Mouse (Mus musculus) brown adipose tissue, adult 24 weeks (tissue): Measurements from ENCODE around the gene Rcor1. TPM values are rescaled to one million over a fixed set of nuclear protein-coding genes. Genes with fewer than 3 reads are reported as not detected.
A peak's percentile ranks its signal among the peaks of the same experiment; 100 is the strongest.

Experiments used
- H3K27ac ChIP-seq: fragments of 200-500 bp; replicated peaks from 2 replicates; pipeline ENCODE4 v1.5.1; 2012; ENCODE audit warnings: low read depth, mild to moderate bottlenecking, low read length
- H3K4me1 ChIP-seq: fragments of 200-500 bp; 2 replicates; pipeline ENCODE4 v1.6.1; 2012; ENCODE audit warnings: low read length, mixed read lengths; ENCODE audit not compliant: control insufficient read depth, insufficient read depth, insufficient read length
- H3K4me3 ChIP-seq: fragments of 200-500 bp; 2 replicates; pipeline ENCODE4 v1.5.1; 2012; ENCODE audit warnings: low read depth, mild to moderate bottlenecking, low read length, moderate library complexity; ENCODE audit not compliant: insufficient read depth
- polyA plus RNA-seq: library from polyadenylated mRNA; stranded (reverse); fragments of >200 nt; gene quantifications from 2 replicates; pipeline ENCODE4 v1.2.4, GENCODE M21; 2012; ENCODE audit not compliant: missing spikeins, insufficient read depth, insufficient read length

Rcor1 gene
- 6.8 and 9.7 TPM in 2 replicates for polyA plus RNA-seq

GRCm38 (mm10) chr12:111038976-111039612 lies at the start of gene Rcor1:
Gene Rcor1 (plus strand): TSS chr12:111039351.
- Histone ChIP-seq H3K4me1 (no peaks in the 10 kb centered on the region; the same call in 1 of the 2 replicates), H3K4me3 (peak within 1 kb of the TSS; percentile 99), H3K27ac (peak within 1 kb of the TSS; percentile 78)

- Histone ChIP-seq H3K27ac (no peak overlapping the region), H3K4me3 (no peak overlapping the region), H3K4me1 (peaks cover 4% of the 10 kb centered on the region; the same call in 1 of the 2 replicates)
Measured at GRCm38 (mm10) chr12:110989409-110989808, 49.7 kb upstream of the Rcor1 start.

- H3K4me1 ChIP-seq: peaks cover 2% of the 10 kb centered on the region; the same call in 1 of the 2 replicates
- no peak overlapping the region for H3K4me3 ChIP-seq
- H3K27ac ChIP-seq: no peak overlapping the region
Measured at GRCm38 (mm10) chr12:110990500-110990899, 48.7 kb upstream of the Rcor1 start.

- peak overlapping the region; percentile 76 for H3K4me3 ChIP-seq
- H3K4me1 ChIP-seq: no peaks in the 10 kb centered on the region
- H3K27ac ChIP-seq: peak overlapping the region; percentile 50
Measured at GRCm38 (mm10) chr12:110991361-110992127, 47.6 kb upstream of the Rcor1 start.

- H3K27ac ChIP-seq: peak overlapping the region; percentile 23
- peak overlapping the region; percentile 76 for H3K4me3 ChIP-seq
- H3K4me1 ChIP-seq: no peaks in the 10 kb centered on the region
Measured at GRCm38 (mm10) chr12:110992128-110992553, 47.0 kb upstream of the Rcor1 start.

- no peaks in the 10 kb centered on the region for H3K4me1 ChIP-seq
- no peak overlapping the region for H3K4me3 ChIP-seq
- H3K27ac ChIP-seq: no peak overlapping the region
Measured at GRCm38 (mm10) chr12:110992771-110993170, 46.4 kb upstream of the Rcor1 start.

DNA sequence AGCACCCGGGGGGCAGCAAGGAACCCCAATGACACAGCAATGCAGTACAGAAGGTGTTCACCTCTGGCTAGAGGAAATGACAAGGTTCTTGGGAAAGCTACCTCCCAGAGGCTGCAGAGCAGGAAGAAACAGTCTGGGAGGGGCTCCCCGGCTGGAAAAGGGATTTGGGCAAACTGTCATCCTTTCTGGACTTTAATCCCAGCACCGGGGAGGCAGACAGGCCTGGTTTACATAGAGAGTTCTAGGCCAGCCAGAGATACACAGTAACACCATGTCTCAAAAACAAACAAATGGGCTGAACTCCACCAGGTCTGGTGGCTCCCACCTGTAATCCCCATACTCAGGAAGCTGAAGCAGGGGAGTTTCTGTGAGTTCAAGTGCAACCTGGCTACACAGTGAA lies 45.9 kb upstream of the Rcor1 start:
- no peak overlapping the region for H3K4me3 ChIP-seq
- H3K4me1 ChIP-seq: no peaks in the 10 kb centered on the region
- H3K27ac ChIP-seq: no peak overlapping the region

- Histone ChIP-seq H3K4me3 (no peak overlapping the region), H3K4me1 (no peaks in the 10 kb centered on the region), H3K27ac (no peak overlapping the region)
Measured at GRCm38 (mm10) chr12:110994666-110995065, 44.5 kb upstream of the Rcor1 start.

DNA sequence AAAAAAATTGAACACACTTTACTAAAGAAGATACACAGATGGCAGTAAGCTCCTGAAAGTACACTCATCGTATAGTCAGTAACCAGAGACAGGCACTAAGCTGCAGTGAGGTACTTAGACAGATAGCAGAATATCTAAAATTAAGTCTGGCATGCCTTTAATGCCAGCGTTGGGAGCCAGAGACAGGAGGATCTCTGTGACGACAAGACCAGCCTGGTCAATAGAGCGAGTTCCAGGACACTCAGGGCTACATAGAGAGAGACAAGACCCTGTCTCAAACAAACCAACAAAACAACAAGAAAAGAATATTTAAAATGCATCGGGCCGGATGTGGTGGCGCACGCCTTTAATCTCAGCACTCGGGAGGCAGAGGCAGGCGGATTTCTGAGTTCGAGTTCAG lies 41.1 kb upstream of the Rcor1 start:
- no peak overlapping the region for H3K27ac ChIP-seq
- H3K4me3 ChIP-seq: no peak overlapping the region
- no peaks in the 10 kb centered on the region for H3K4me1 ChIP-seq

DNA sequence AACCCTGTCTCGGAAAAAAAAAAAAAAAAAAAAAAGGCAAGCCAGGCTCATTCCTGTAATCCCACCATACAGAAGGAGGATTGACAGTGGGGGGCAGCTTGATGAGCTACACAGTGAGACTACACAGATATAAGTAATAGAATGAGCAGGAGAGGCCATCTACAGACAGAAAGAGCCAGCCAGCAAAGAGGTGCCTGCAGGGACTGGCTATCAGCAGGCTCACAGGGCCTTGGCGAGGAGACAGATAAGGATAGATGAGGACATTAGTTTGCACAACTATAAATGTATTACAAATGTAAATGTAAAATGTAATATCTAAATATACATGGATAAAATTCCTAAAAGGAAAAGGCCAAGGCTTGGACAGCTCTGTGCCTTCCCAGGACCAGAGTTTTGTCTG lies 39.3 kb upstream of the Rcor1 start:
- H3K4me1 ChIP-seq: no peaks in the 10 kb centered on the region
- no peak overlapping the region for H3K4me3 ChIP-seq
- no peak overlapping the region for H3K27ac ChIP-seq

DNA sequence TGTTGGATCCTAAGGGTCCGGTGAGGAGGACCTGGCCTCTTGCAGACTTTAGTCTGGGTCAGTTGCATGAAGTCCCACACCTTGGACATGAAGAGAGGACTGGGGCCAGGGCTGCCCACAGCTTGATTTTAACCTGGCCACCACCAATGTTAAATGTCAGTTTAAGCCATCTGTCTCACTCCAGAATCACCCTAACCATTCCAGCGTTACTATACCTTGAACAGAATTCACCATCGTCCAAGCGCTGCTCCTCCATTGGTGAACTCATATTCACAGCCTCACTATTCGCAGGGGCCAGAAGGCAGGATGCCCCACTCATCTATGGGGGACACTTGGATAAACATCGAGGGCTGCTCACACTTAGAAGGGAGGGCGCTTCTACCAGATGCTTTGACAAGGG lies 38.2 kb upstream of the Rcor1 start:
- H3K4me3 ChIP-seq: no peak overlapping the region
- no peaks in the 10 kb centered on the region for H3K4me1 ChIP-seq
- H3K27ac ChIP-seq: no peak overlapping the region

GRCm38 (mm10) chr12:111004142-111004541 lies 35.0 kb upstream of the Rcor1 start:
- Histone ChIP-seq H3K27ac (no peak overlapping the region), H3K4me1 (peaks cover 15% of the 10 kb centered on the region)

GRCm38 (mm10) chr12:111005803-111006202 lies 33.3 kb upstream of the Rcor1 start:
- H3K4me1 ChIP-seq: peaks cover 18% of the 10 kb centered on the region
- H3K4me3 ChIP-seq: no peak overlapping the region
- no peak overlapping the region for H3K27ac ChIP-seq

More at GRCm38 (mm10) chr12:111004142-111004541, 35.0 kb upstream of the Rcor1 start:
- H3K4me3 ChIP-seq: no peak overlapping the region

- H3K27ac ChIP-seq: no peak overlapping the region; the same call in 1 of the 2 replicates
- no peak overlapping the region for H3K4me3 ChIP-seq
- peaks cover 18% of the 10 kb centered on the region for H3K4me1 ChIP-seq
Measured at GRCm38 (mm10) chr12:111006339-111006738, 32.8 kb upstream of the Rcor1 start.

DNA sequence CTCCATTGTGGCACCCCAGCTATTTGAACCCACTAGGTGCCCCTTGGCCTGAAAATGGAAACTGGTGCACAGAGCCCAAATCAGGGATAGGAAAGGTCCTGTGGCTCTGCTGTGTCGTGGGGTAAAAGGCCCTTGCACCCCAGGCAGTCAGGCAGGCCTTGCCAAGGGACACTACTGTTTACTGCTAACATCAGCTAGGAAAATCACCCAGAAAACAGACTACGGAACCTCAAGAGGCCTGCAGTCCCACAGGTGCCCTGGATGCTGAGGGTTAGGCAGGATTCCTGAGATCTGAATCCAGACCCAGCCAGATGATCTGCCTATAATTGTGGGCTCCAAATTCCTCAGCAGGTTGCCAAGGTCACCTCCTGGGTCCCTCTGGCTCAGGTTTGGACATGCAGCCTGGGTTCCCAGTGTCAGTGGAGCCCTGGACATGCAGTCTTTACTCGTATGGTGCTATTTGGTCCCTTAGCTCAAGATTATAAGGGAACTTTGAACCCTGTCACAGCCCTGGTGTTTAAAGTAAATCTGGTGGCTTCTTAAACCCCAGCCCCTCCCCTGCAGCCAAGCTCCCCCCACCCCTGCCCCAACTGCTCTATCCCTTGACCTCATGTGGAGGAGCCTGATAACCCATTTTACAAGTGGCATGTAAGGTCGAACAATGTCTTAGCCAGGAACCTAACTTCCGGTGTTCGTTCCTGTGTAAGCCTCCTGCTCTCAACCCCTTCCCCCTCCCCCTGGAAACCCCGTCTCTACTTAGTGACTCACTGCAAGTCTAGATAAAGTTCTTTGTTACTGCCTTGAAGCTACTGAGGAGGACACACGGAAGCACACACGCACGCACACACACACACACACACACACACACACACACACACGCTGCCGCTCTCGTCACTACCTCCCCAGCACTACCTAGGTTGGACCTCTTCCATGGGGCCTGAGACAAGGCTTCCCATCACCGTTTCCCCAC lies 31.7 kb upstream of the Rcor1 start:
- Histone ChIP-seq H3K4me1 (peaks cover 18% of the 10 kb centered on the region), H3K4me3 (no peak overlapping the region), H3K27ac (peak overlapping the region; percentile 71)
